Mouse (Mus musculus): Measurements from ENCODE around the gene Ctdsp2.

GRCm38 (mm10) chr10:126980933-126981530, 2.5 kb downstream of the Ctdsp2 start:
- TF ChIP-seq CTCF (IDR thresholded peaks at IDR 0.05; ENCODE audit: borderline replicate concordance, control insufficient read depth, extremely low read depth, insufficient read depth, low read length, poor library complexity): 0 out of 2 replicates have a peak, but pooled peaks have one; percentile 11
- no peak for TF ChIP-seq POLR2A (IDR thresholded peaks at IDR 0.05; ENCODE audit: control insufficient read depth, extremely low read depth, insufficient read depth, low read length, poor library complexity)

Data from thymus, adult 2 months (tissue).